ENCODE assay signal across 9 mouse cellular contexts in the genomic region with DNA sequence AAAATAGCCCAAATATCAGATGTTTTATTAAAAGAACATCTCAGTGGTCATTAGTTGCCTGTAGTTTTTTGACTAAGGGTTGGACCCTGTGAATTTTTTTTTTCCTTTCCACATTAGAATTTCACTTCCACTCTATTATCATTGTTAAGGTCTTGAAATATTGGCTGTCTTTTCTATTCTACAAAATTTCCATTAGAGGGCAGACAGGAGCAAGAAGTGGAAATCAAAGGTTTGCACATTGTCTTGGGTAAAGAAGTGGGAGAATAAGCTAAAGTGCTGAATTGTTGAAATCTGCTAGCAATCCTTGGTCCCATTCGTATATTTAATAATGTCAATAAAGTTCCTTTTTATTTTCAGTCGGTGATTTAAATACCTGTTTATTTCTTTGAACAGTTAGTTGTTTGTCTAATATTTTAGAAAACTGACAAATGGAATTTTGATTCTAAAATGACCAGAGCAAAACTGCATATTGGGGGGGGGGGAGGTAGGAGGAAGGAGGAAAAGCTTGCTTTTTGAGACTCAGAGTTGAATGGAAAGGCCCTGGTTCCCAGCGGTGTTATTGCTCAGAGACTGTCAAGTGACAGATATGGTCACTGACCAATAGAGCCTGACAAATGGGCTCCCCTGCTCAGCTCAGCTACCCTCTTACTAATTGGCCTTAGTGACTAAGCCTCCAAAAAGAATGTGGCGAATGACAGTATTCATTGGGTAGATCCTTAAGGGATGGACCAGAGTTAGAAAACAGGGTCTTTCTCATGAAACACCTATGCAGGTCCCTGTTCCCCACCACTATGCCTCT.
DNase-seq lines count a peak whose midpoint lies in the region; ATAC-seq lines count a peak whose summit lies in the region.
"Had no signal": no experiment of that assay in that cellular context is flagged by ENCODE, and none has a peak within 500 bp of the region (broad histone marks: within the 10 kb centered on the region; RNA-seq: fewer than 3 reads in every experiment).

No protein-coding gene starts in this region.

- no peak for DNase-seq in frontal cortex, postnatal 10 days (ENCODE audit: low spot score in 2 of 2)
- DNase-seq in lung, postnatal 10 days: peak; percentile 4
- no peak for DNase-seq in lung, postnatal 14 days
- DNase-seq in embryo, embryonic 9.5 days (ENCODE audit: extremely low spot score): peak; percentile 19
- DNase-seq in adrenal gland, adult 8-10 months: no peak
- no peak for DNase-seq in urinary bladder, adult 18-20 months (ENCODE audit: low spot score in 2 of 2)

- H3K4me2 ChIP-seq in neural tube, embryonic 14.5 days (ENCODE audit: low read depth, low read length): no peak overlapping the region
- H3K4me2 ChIP-seq: stomach, embryonic 15.5 days had no signal

- H3K36me3 ChIP-seq in neural tube, embryonic 14.5 days (ENCODE audit: control insufficient read depth, insufficient read depth, low read length): no peaks in the 10 kb centered on the region
- H3K36me3 ChIP-seq: stomach, embryonic 15.5 days had no signal

- 44% methylated on average over 4 of the region's 4 CpGs for WGBS in neural tube, embryonic 14.5 days

- peak; percentile 88 for ATAC-seq in frontal cortex, adult (ENCODE audit: low TSS enrichment)
- peak; percentile 38; the same call in 1 of the 2 replicates for ATAC-seq in neural tube, embryonic 14.5 days (ENCODE audit: low read depth)

- H3K9me3 ChIP-seq in neural tube, embryonic 14.5 days (ENCODE audit: control insufficient read depth, low read length): no peaks in the 10 kb centered on the region
- H3K9me3 ChIP-seq: stomach, embryonic 15.5 days had no signal

- no peaks in the 10 kb centered on the region for H3K27me3 ChIP-seq in neural tube, embryonic 14.5 days (ENCODE audit: control insufficient read depth, insufficient read depth, low read length)
- H3K27me3 ChIP-seq: stomach, embryonic 15.5 days had no signal

- no peak overlapping the region for H3K4me3 ChIP-seq in neural tube, embryonic 14.5 days (ENCODE audit: low read depth, low read length)
- H3K4me3 ChIP-seq: stomach, embryonic 15.5 days had no signal

- H3K9ac ChIP-seq in neural tube, embryonic 14.5 days (replicated peaks; ENCODE audit: low read depth, low read length): no peak overlapping the region
- H3K9ac ChIP-seq: stomach, embryonic 15.5 days had no signal

- H3K4me1 ChIP-seq in neural tube, embryonic 14.5 days (ENCODE audit: control insufficient read depth, insufficient read depth, low read length): no peaks in the 10 kb centered on the region
- H3K4me1 ChIP-seq: stomach, embryonic 15.5 days had no signal

- no peak overlapping the region for H3K27ac ChIP-seq in neural tube, embryonic 14.5 days (ENCODE audit: low read depth, low read length)
- H3K27ac ChIP-seq: stomach, embryonic 15.5 days had no signal

Comparison
In these comparisons a context has a peak if more than half of its experiments do, and no peak if none do; other contexts are left out.
1. DNase-seq: peak in lung, postnatal 10 days (single experiment) and embryo, embryonic 9.5 days (single experiment); none in frontal cortex, postnatal 10 days (0 of 2), lung, postnatal 14 days (single experiment), adrenal gland, adult 8-10 months (single experiment) and urinary bladder, adult 18-20 months (0 of 2).